31 mouse cellular contexts compared by ENCODE assay signal in genomic region chr17:32107877-32108276, GRCm38 (mm10). TPM values are rescaled to one million over a fixed set of nuclear protein-coding genes. Genes with fewer than 3 reads are reported as not detected.
A peak's percentile ranks its signal among the peaks of the same experiment; 100 is the strongest.
DNase-seq lines count a peak whose midpoint lies in the region; ATAC-seq and TF ChIP-seq lines count a peak whose summit lies in the region.
"Had no signal": no experiment of that assay in that cellular context is flagged by ENCODE, and none has a peak within 500 bp of the region (broad histone marks: within the 10 kb centered on the region; RNA-seq: fewer than 3 reads in every experiment).

No protein-coding gene starts in this region.

- intact Hi-C loops in gastrocnemius, adult 2 months (cut with DNase I) = no loop called here

- no peak for DNase-seq in midbrain, embryonic 10.5 days (ENCODE audit: low spot score)
- no peak for DNase-seq in midbrain, postnatal 0 days (ENCODE audit: low spot score)
- DNase-seq in liver, embryonic 13.5 days = no peak
- DNase-seq in spleen, adult 12 weeks (ENCODE audit: low spot score) = no peak
- no peak for DNase-seq in kidney, postnatal 36 days
- no peak for DNase-seq in gastrocnemius, adult 2 months
- DNase-seq: adrenal gland, postnatal 10 days; cerebellum, adult 8-10 months; cerebellum, postnatal 25 days; heart, adult 2 months; kidney, adult 8-10 months; layer of hippocampus, postnatal 36 days; right cerebral cortex, postnatal 25 days; spleen, adult 18-20 months; thymus, adult 2 months; thymus, postnatal 36 days had no signal

- no peak overlapping the region for H3K9ac ChIP-seq in midbrain, postnatal 0 days (replicated peaks; ENCODE audit: low read length, poor library complexity, severe bottlenecking)
- H3K9ac ChIP-seq in liver, embryonic 13.5 days = peak overlapping the region; percentile 66
- H3K9ac ChIP-seq: embryonic facial prominence, embryonic 12.5 days; forebrain, embryonic 13.5 days; hindbrain, embryonic 12.5 days; intestine, embryonic 15.5 days; limb, embryonic 15.5 days; lung, embryonic 15.5 days; midbrain, embryonic 13.5 days had no signal

- H3K27ac ChIP-seq in midbrain, embryonic 10.5 days (replicated peaks) = peak overlapping the region; percentile 23; the same call in 1 of the 2 replicates
- no peak overlapping the region for H3K27ac ChIP-seq in midbrain, postnatal 0 days (ENCODE audit: low read depth, low read length)
- peak overlapping the region; percentile 98 for H3K27ac ChIP-seq in liver, embryonic 13.5 days
- H3K27ac ChIP-seq in gastrocnemius, adult 2 months = no peak overlapping the region
- H3K27ac ChIP-seq: embryonic facial prominence, embryonic 12.5 days; forebrain, embryonic 13.5 days; heart, adult 2 months; hindbrain, embryonic 12.5 days; hindbrain, postnatal 0 days; intestine, embryonic 15.5 days; limb, embryonic 10.5 days; limb, embryonic 15.5 days; lung, embryonic 15.5 days; midbrain, embryonic 13.5 days; stomach, postnatal 0 days had no signal

- H3K4me1 ChIP-seq in erythroblast, embryonic 14.5 days (ENCODE audit: control insufficient read depth) = peaks cover 87% of the 10 kb centered on the region
- H3K4me1 ChIP-seq in midbrain, embryonic 10.5 days = peaks cover 32% of the 10 kb centered on the region
- no peaks in the 10 kb centered on the region for H3K4me1 ChIP-seq in midbrain, postnatal 0 days (ENCODE audit: insufficient read depth, low read length)
- H3K4me1 ChIP-seq in liver, embryonic 13.5 days (replicated peaks) = peaks cover 80% of the 10 kb centered on the region
- H3K4me1 ChIP-seq: forebrain, embryonic 13.5 days; hindbrain, embryonic 12.5 days; intestine, embryonic 15.5 days; limb, embryonic 15.5 days; lung, embryonic 15.5 days had no signal

- no peak for TF ChIP-seq CTCF in midbrain, postnatal 0 days (IDR thresholded peaks at IDR 0.05)
- TF ChIP-seq CTCF in gastrocnemius, adult 2 months (IDR thresholded peaks at IDR 0.05) = no peak

- no peaks in the 10 kb centered on the region for H3K9me3 ChIP-seq in erythroblast, embryonic 14.5 days (ENCODE audit: control insufficient read depth, low read length)
- no peaks in the 10 kb centered on the region for H3K9me3 ChIP-seq in midbrain, embryonic 10.5 days (replicated peaks)
- no peaks in the 10 kb centered on the region for H3K9me3 ChIP-seq in midbrain, postnatal 0 days (ENCODE audit: low read length)
- no peaks in the 10 kb centered on the region for H3K9me3 ChIP-seq in liver, embryonic 13.5 days (replicated peaks)
- H3K9me3 ChIP-seq: embryonic facial prominence, embryonic 12.5 days; forebrain, embryonic 13.5 days; hindbrain, embryonic 12.5 days; intestine, embryonic 15.5 days; limb, embryonic 10.5 days; limb, embryonic 15.5 days; lung, embryonic 15.5 days; midbrain, embryonic 13.5 days had no signal

- no peak overlapping the region for H3K4me2 ChIP-seq in midbrain, postnatal 0 days (ENCODE audit: low read depth, low read length, poor library complexity, severe bottlenecking)
- H3K4me2 ChIP-seq in liver, embryonic 13.5 days = peak overlapping the region; percentile 54
- H3K4me2 ChIP-seq: embryonic facial prominence, embryonic 12.5 days; forebrain, embryonic 13.5 days; hindbrain, embryonic 12.5 days; intestine, embryonic 15.5 days; limb, embryonic 15.5 days; lung, embryonic 15.5 days; midbrain, embryonic 13.5 days had no signal

- peak overlapping the region; percentile 12 for H3K4me3 ChIP-seq in erythroblast, embryonic 14.5 days (replicated peaks)
- no peak overlapping the region for H3K4me3 ChIP-seq in midbrain, embryonic 10.5 days
- no peak overlapping the region for H3K4me3 ChIP-seq in midbrain, postnatal 0 days (ENCODE audit: low read depth, low read length)
- no peak overlapping the region for H3K4me3 ChIP-seq in liver, embryonic 13.5 days (replicated peaks)
- H3K4me3 ChIP-seq in gastrocnemius, adult 2 months = no peak overlapping the region
- H3K4me3 ChIP-seq: embryonic facial prominence, embryonic 12.5 days; forebrain, embryonic 13.5 days; heart, adult 2 months; hindbrain, embryonic 12.5 days; intestine, embryonic 15.5 days; limb, embryonic 10.5 days; limb, embryonic 15.5 days; lung, embryonic 15.5 days; midbrain, embryonic 13.5 days had no signal

- ATAC-seq in erythroblast, adult 5-6 weeks (replicated peaks; ENCODE audit: low FRiP score, poor library complexity, severe bottlenecking) = no peak
- no peak for ATAC-seq in midbrain, postnatal 0 days (ENCODE audit: low FRiP score)
- peak; percentile 48 for ATAC-seq in liver, embryonic 13.5 days (ENCODE audit: low read depth)
- ATAC-seq: forebrain, embryonic 13.5 days; hindbrain, postnatal 0 days; midbrain, embryonic 13.5 days; Patski had no signal

- WGBS in midbrain, embryonic 10.5 days = 79% methylated on average over 5 of the region's 5 CpGs
- WGBS in midbrain, postnatal 0 days = 65% methylated on average over 5 of the region's 5 CpGs
- 17% methylated on average over 5 of the region's 5 CpGs for WGBS in liver, embryonic 13.5 days (ENCODE audit: insufficient replicate concordance)

- H3K27me3 ChIP-seq in erythroblast, embryonic 14.5 days (ENCODE audit: control insufficient read depth) = peaks cover 8% of the 10 kb centered on the region
- H3K27me3 ChIP-seq in midbrain, embryonic 10.5 days (ENCODE audit: low read depth, poor library complexity, severe bottlenecking) = peaks cover 22% of the 10 kb centered on the region
- no peaks in the 10 kb centered on the region for H3K27me3 ChIP-seq in midbrain, postnatal 0 days (ENCODE audit: insufficient read depth, low read length)
- H3K27me3 ChIP-seq in liver, embryonic 13.5 days = peaks cover 4% of the 10 kb centered on the region; the same call in 1 of the 2 replicates
- H3K27me3 ChIP-seq: Patski had no signal

- H3K36me3 ChIP-seq in erythroblast, embryonic 14.5 days (ENCODE audit: control insufficient read depth) = peaks cover 21% of the 10 kb centered on the region
- no peaks in the 10 kb centered on the region for H3K36me3 ChIP-seq in midbrain, embryonic 10.5 days
- no peaks in the 10 kb centered on the region for H3K36me3 ChIP-seq in midbrain, postnatal 0 days (ENCODE audit: insufficient read depth, low read length)
- H3K36me3 ChIP-seq in liver, embryonic 13.5 days = no peaks in the 10 kb centered on the region
- H3K36me3 ChIP-seq: embryonic facial prominence, embryonic 12.5 days; hindbrain, embryonic 12.5 days; intestine, embryonic 15.5 days; limb, embryonic 10.5 days; limb, embryonic 15.5 days; lung, embryonic 15.5 days; midbrain, embryonic 13.5 days had no signal

RNA-seq across cellular contexts. Expression of gene Notch3, which starts 58.8 kb away (rescaled TPM):
- polyA plus RNA-seq in erythroblast, embryonic 14.5 days (2012) = 0.01 TPM in 1 of 2 replicates, not detected in the other
- total RNA-seq in erythroblast, adult 5-6 weeks (2015; ENCODE audit: low replicate concordance) = not detected in 2 replicates
- total RNA-seq in erythroblast, adult 5-6 weeks (2017; ENCODE audit: low replicate concordance) = 0.09 and 0.14 TPM in 2 replicates
- polyA plus RNA-seq in midbrain, embryonic 10.5 days (2016; fragmentation: Nextera tagmentation; extraction: Ambion mirVana) = 23.4 and 28.2 TPM in 2 replicates
- total RNA-seq in midbrain, postnatal 0 days (2014; rRNA removed) = 42.4 and 43.9 TPM in 2 replicates
- 5.2 and 5.7 TPM in 2 replicates for polyA plus RNA-seq in midbrain, postnatal 0 days (2015; fragmentation: Nextera tagmentation; extraction: Ambion mirVana)
- polyA plus RNA-seq in liver, embryonic 13.5 days (2015; fragmentation: Nextera tagmentation; extraction: Ambion mirVana) = 0.45 and 0.48 TPM in 2 replicates
- 10 to 100 TPM; 10.7 to 14.8 TPM for total RNA-seq in gastrocnemius, adult 2 months (2021)
- total RNA-seq: monocyte, adult 5-6 weeks; neutrophil, adult 5-6 weeks had no signal

Comparison
In these comparisons a context has a peak if more than half of its experiments do, and no peak if none do; other contexts are left out.
1. H3K27ac ChIP-seq: peak in midbrain, embryonic 10.5 days (single experiment) and liver, embryonic 13.5 days (single experiment); none in midbrain, postnatal 0 days (single experiment) and gastrocnemius, adult 2 months (single experiment).